Mouse (Mus musculus) ZHBTc4 (cell line): ENCODE results near the gene Armcx1.
A peak's percentile ranks its signal among the peaks of the same experiment; 100 is the strongest.

Experiments
- DNase-seq: peaks from one replicate; pipeline ENCODE4 v3.0.0-alpha.2; 2011; ENCODE audit warnings: low read depth, low spot score

Gene Armcx1

DNA sequence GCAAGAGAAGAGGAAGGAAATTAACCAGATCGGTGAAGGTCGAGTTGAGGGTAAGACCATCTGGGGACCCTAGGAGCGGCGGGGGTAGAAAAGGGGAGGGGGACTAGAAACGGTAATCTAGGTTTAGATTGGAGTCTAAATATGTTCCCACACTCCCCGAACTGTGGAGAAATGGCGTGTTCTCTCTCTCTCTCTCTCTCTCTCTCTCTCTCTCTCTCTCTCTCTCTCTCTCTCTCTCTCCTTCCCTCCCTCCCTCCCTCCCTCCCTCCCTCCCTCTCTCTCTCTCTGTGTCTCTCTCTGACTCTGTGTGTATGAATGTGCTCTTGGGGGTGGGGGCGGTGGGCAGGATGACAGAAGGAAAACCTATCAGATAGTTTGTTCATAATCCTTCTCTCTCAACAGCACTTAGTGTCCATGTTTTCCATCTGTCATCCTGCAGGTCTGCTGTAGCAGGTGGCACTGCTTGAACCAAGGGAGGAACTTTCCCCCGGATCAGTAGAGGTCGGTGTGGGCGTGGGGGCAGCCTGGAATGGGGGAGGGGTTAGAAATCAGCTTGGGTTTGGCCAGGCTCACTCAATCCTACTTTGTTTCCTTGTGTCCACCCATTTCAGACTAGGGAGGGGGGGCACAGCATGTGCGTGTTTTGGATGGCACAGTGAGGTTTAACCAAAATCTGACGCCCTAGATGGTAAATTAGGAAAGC is 39.7 kb downstream of the Armcx1 start:
- DNase-seq: peak; percentile 12

DNA sequence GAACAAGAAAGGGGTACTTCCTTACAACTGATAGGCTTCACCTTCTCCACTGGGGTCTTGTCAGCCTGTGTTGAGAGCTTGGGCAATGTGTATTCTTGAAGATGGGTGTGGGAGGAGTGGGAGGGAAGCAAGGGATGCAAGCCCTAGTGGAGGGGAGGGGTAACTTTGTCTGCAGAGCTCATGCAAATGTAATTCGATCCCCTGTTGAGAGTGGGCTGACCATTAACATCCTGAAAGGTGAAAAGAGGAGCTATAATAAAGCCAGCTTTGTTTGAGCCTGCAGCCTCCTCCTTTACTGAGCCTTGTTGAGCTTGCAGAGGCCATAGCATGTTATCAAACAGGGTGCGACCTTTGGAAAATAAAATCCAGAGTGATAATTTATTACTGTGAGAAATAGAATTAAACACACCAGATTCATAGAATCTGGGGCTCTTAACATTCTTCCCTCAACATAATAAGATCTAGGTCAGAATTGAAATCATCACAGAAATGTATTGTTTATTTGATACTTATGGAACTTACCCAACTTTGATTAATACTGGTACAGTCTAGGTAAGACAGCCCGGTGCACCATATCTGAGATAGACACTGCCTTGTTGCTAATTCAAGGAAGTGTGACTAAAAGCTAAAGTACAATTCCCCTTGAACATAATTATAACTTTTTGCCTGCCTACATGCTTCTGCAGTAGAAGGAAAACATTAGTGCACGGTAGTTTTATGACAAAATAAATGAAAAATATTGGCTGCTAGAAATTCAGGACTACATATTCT is 45.9 kb downstream of the Armcx1 start:
- DNase-seq: peak; percentile 56
